Mouse (Mus musculus) left cerebral cortex, adult 8-10 months (tissue): ENCODE measurements around the gene Smco3. TPM values are rescaled to one million over a fixed set of nuclear protein-coding genes. Genes with fewer than 3 reads are reported as not detected.
"Not testable (repeated sequence)": the region's sequence is repeated elsewhere in the genome, so short reads cannot be mapped to it uniquely, and the experiment has no call there.

Experiments
- DNase-seq, 2 experiments: peaks; one replicate each; pipeline ENCODE4 v3.0.0; 2022; ENCODE audit warnings: low spot score in 2 of 2
- total RNA-seq, 4 experiments: library from RNA; stranded (reverse); gene quantifications; 2 replicates each; pipeline ENCODE4 v1.2.4; 2022

Smco3 gene
- total RNA-seq, 4 experiments from 2014 or later, result 5.2 to 8.0 (median 7.4) TPM

GRCm38 (mm10) chr6:136806819-136807218, 28.4 kb downstream of the Smco3 start:
- no peak for DNase-seq

GRCm38 (mm10) chr6:136805409-136805775, 29.9 kb downstream of the Smco3 start:
- DNase-seq, result no peak

GRCm38 (mm10) chr6:136804705-136805408, 30.4 kb downstream of the Smco3 start:
- DNase-seq, result no peak

GRCm38 (mm10) chr6:136803739-136804633, 31.3 kb downstream of the Smco3 start, which contains the start of gene Hist4h4:
Gene Hist4h4, minus strand, starts transcription at chr6:136804415.
- DNase-seq, result peak; percentile 90 to 98

GRCm38 (mm10) chr6:136803093-136803738, 32.0 kb downstream of the Smco3 start:
- DNase-seq, result no peak

GRCm38 (mm10) chr6:136801274-136801673, 34.0 kb downstream of the Smco3 start:
- DNase-seq, result no peak

- no peak for DNase-seq
Measured at GRCm38 (mm10) chr6:136800710-136801109, 34.5 kb downstream of the Smco3 start.

- not testable (repeated sequence) for DNase-seq
Measured at GRCm38 (mm10) chr6:136797874-136798693, 37.2 kb downstream of the Smco3 start.

- no peak for DNase-seq
Measured at GRCm38 (mm10) chr6:136795850-136796249, 39.4 kb downstream of the Smco3 start.

- DNase-seq, result no peak
Measured at GRCm38 (mm10) chr6:136795110-136795509, 40.1 kb downstream of the Smco3 start.

GRCm38 (mm10) chr6:136793831-136794525, 41.3 kb downstream of the Smco3 start:
- no peak for DNase-seq

GRCm38 (mm10) chr6:136792884-136793758, 42.1 kb downstream of the Smco3 start:
- no peak for DNase-seq

- DNase-seq, result no peak
Measured at GRCm38 (mm10) chr6:136789391-136789971, 45.8 kb downstream of the Smco3 start.

GRCm38 (mm10) chr6:136782761-136783160, 52.5 kb downstream of the Smco3 start:
- DNase-seq, result no peak

- no peak for DNase-seq
Measured at GRCm38 (mm10) chr6:136782146-136782545, 53.1 kb downstream of the Smco3 start.

GRCm38 (mm10) chr6:136781377-136781986, 53.8 kb downstream of the Smco3 start, which contains the start of gene Gucy2c:
Gene Gucy2c, minus strand, starts transcription at chr6:136781765.
- DNase-seq, result no peak
